Mouse (Mus musculus) cerebellum, adult 2 months (tissue): ENCODE measurements at regions not wholly inside any gene's neighbourhood (a gene's known extent, or its start where the extent isn't known, plus 50 kb on each side); places are given as distances from the start of the nearest gene placed in this dataset.

Experiments
- DNase-seq, 2 experiments: peaks; one replicate each; pipeline ENCODE4 v3.0.0; 2021
- H3K27ac ChIP-seq: fragments of 200-500 bp; 2 replicates; pipeline ENCODE4 v1.5.1; 2012; ENCODE audit warnings: low read length, control low read depth, inconsistent platforms; ENCODE audit not compliant: insufficient read depth
- H3K27me3 ChIP-seq: fragments of 200-500 bp; 2 replicates; pipeline ENCODE4 v1.6.1; 2012; ENCODE audit warnings: inconsistent platforms, mild to moderate bottlenecking, low read length, moderate library complexity; ENCODE audit not compliant: control insufficient read depth, insufficient read depth
- H3K4me1 ChIP-seq: fragments of 200-500 bp; 2 replicates; pipeline ENCODE4 v1.6.1; 2011; ENCODE audit warnings: low read length; ENCODE audit not compliant: control insufficient read depth, insufficient read depth
- H3K4me3 ChIP-seq: fragments of 200-500 bp; replicated peaks from 2 replicates; pipeline ENCODE3; 2011; ENCODE audit warnings: mild to moderate bottlenecking, low read depth, low read length, control low read depth; ENCODE audit not compliant: insufficient read depth
- CTCF ChIP-seq: fragments of 200-500 bp; IDR thresholded peaks from 2 replicates; pipeline ENCODE4 v1.5.1; 2011; ENCODE audit warnings: low read depth, mild to moderate bottlenecking, control low read depth, low read length, moderate library complexity, borderline replicate concordance; ENCODE audit not compliant: insufficient read depth
- POLR2A ChIP-seq: fragments of 200-500 bp; IDR thresholded peaks from 2 replicates; pipeline ENCODE4 v1.6.1; 2011; ENCODE audit warnings: low read length, control low read depth, borderline replicate concordance; ENCODE audit not compliant: insufficient read depth
- WGBS: fragments of 180-500 bp; shearing (Covaris S2); methylation state at CpG from one replicate; pipeline ENCODE4 v1.1.7; 2018; 5-methylcytosine and 5-hydroxymethylcytosine counted together

- TF ChIP-seq POLR2A: no peak
- no peak for TF ChIP-seq CTCF
- H3K4me1 ChIP-seq: no peaks in the 10 kb centered on the region
- H3K27me3 ChIP-seq: no peaks in the 10 kb centered on the region
- H3K27ac ChIP-seq: no peak overlapping the region
- DNase-seq: no peak
- 14% methylated on average over 2 of the region's 2 CpGs for WGBS
- no peak overlapping the region for H3K4me3 ChIP-seq
These were observed 190.2 kb upstream of the Cdh20 start for GRCm38 (mm10) chr1:104578123-104578522.

- Histone ChIP-seq H3K27ac (no peak overlapping the region), H3K27me3 (no peaks in the 10 kb centered on the region), H3K4me1 (no peaks in the 10 kb centered on the region), H3K4me3 (no peak overlapping the region)
- TF ChIP-seq CTCF: no peak
- TF ChIP-seq POLR2A: no peak
- WGBS: 98% methylated on average over 3 of the region's 3 CpGs
- DNase-seq: no peak
These were observed 184.2 kb upstream of the Cdh20 start for GRCm38 (mm10) chr1:104584123-104584522.

GRCm38 (mm10) chr1:104586985-104587384 is 181.3 kb upstream of the Cdh20 start:
- Histone ChIP-seq H3K27ac (no peak overlapping the region), H3K4me3 (no peak overlapping the region), H3K4me1 (no peaks in the 10 kb centered on the region), H3K27me3 (no peaks in the 10 kb centered on the region)
- 30% methylated on average over 6 of the region's 6 CpGs for WGBS
- DNase-seq: no peak
- TF ChIP-seq POLR2A (no peak), CTCF (no peak)

- DNase-seq: no peak
- Histone ChIP-seq H3K4me1 (no peaks in the 10 kb centered on the region), H3K4me3 (no peak overlapping the region), H3K27ac (no peak overlapping the region), H3K27me3 (no peaks in the 10 kb centered on the region)
- TF ChIP-seq CTCF (no peak), POLR2A (no peak)
- 81% methylated on average over 3 of the region's 3 CpGs for WGBS
These were observed 163.0 kb upstream of the Cdh20 start for GRCm38 (mm10) chr1:104605301-104605700.

GRCm38 (mm10) chr1:104609409-104609808 is 158.9 kb upstream of the Cdh20 start:
- Histone ChIP-seq H3K27ac (no peak overlapping the region), H3K27me3 (no peaks in the 10 kb centered on the region)

GRCm38 (mm10) chr1:104617374-104617773 is 151.0 kb upstream of the Cdh20 start:
- 36% methylated on average over 1 of the region's 1 CpGs for WGBS

More at GRCm38 (mm10) chr1:104609409-104609808, 158.9 kb upstream of the Cdh20 start:
- no peak for TF ChIP-seq CTCF
- 49% methylated on average over 6 of the region's 6 CpGs for WGBS
- no peaks in the 10 kb centered on the region for H3K4me1 ChIP-seq
- H3K4me3 ChIP-seq: no peak overlapping the region
- no peak for DNase-seq

GRCm38 (mm10) chr1:104619805-104620375 is 148.4 kb upstream of the Cdh20 start:
- Histone ChIP-seq H3K27ac (no peak overlapping the region), H3K27me3 (no peaks in the 10 kb centered on the region; the same call in 1 of the 2 replicates), H3K4me3 (no peak overlapping the region), H3K4me1 (no peaks in the 10 kb centered on the region)
- 58% methylated on average over 2 of the region's 2 CpGs for WGBS
- no peak for DNase-seq
- no peak for TF ChIP-seq CTCF
- no peak for TF ChIP-seq POLR2A

More at GRCm38 (mm10) chr1:104617374-104617773, 151.0 kb upstream of the Cdh20 start:
- Histone ChIP-seq H3K4me1 (no peaks in the 10 kb centered on the region), H3K27ac (no peak overlapping the region), H3K27me3 (no peaks in the 10 kb centered on the region; the same call in 1 of the 2 replicates), H3K4me3 (no peak overlapping the region)
- TF ChIP-seq CTCF (no peak), POLR2A (no peak)
- DNase-seq: no peak

- DNase-seq: no peak
- H3K4me1 ChIP-seq: no peaks in the 10 kb centered on the region
- no peak overlapping the region for H3K4me3 ChIP-seq
- H3K27ac ChIP-seq: no peak overlapping the region
- no peaks in the 10 kb centered on the region for H3K27me3 ChIP-seq
- no peak for TF ChIP-seq POLR2A
- peak; percentile 20; the same call in 1 of the 2 replicates for TF ChIP-seq CTCF
- 63% methylated on average over 2 of the region's 2 CpGs for WGBS
These were observed 142.8 kb upstream of the Cdh20 start for GRCm38 (mm10) chr1:104625528-104625927.
